Comparison of ENCODE assay signal across 9 mouse cellular contexts in the genomic region with DNA sequence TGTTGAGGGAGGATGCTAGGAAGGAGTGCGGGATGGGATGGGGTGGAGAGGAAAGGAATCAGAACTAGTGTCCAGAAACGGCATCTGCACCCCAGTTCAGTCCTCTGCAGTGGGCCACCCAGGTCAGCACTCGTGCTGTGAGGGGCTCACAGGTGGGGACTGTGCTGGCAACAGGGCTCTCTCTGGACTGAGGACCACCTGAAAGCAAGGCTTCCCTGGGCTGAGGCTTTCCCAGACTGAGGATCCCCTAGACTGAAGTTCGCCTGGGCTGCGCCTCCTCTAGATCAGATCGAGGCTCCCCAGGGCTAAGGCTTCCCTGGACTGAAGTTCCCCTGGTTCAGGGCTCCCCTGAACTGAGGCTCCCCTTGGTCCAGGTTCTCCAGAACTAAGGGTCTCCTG. TPM values are rescaled to one million over a fixed set of nuclear protein-coding genes. Genes with fewer than 3 reads are reported as not detected.
DNase-seq lines count a peak whose midpoint lies in the region.
"Had no signal": no experiment of that assay in that cellular context is flagged by ENCODE, and none has a peak within 500 bp of the region (broad histone marks: within the 10 kb centered on the region; RNA-seq: fewer than 3 reads in every experiment).

No protein-coding gene starts in this region.

- H3K9me3 ChIP-seq in midbrain, embryonic 10.5 days (replicated peaks) = no peaks in the 10 kb centered on the region

- 2% methylated on average over 6 of the region's 6 CpGs for WGBS in midbrain, embryonic 10.5 days

- peak; percentile 28 for DNase-seq in embryo, embryonic 10.5 days (ENCODE audit: low spot score)
- DNase-seq in embryo, embryonic 10 days (ENCODE audit: low spot score) = no peak
- DNase-seq in retina, embryonic 14.5 days (ENCODE audit: low spot score) = peak; percentile 16
- DNase-seq in retina, postnatal 1 day = no peak
- DNase-seq in midbrain, embryonic 10.5 days (ENCODE audit: low spot score) = peak; percentile 39
- DNase-seq in right cerebral cortex, postnatal 25 days = no peak
- DNase-seq in ovary, postnatal 36 days (ENCODE audit: low spot score) = no peak
- no peak for DNase-seq in right cerebral cortex, adult 2 months (ENCODE audit: low spot score in 2 of 2)

- H3K4me3 ChIP-seq in midbrain, embryonic 10.5 days = peak overlapping the region; percentile 54

- H3K4me1 ChIP-seq in midbrain, embryonic 10.5 days = peaks cover 35% of the 10 kb centered on the region

- peak overlapping the region; percentile 63 for H3K27ac ChIP-seq in midbrain, embryonic 10.5 days (replicated peaks)

- H3K36me3 ChIP-seq in midbrain, embryonic 10.5 days = no peaks in the 10 kb centered on the region

- peaks cover 94% of the 10 kb centered on the region for H3K27me3 ChIP-seq in midbrain, embryonic 10.5 days (ENCODE audit: low read depth, poor library complexity, severe bottlenecking)

RNA-seq across cellular contexts. Expression of gene Dbx2, which starts 1.9 kb away (rescaled TPM):
- 3.2 and 3.6 TPM in 2 replicates for polyA plus RNA-seq in midbrain, embryonic 10.5 days (2016; fragmentation: Nextera tagmentation; extraction: Ambion mirVana)
- polyA plus RNA-seq: lung, embryonic 16.5 days had no signal

Comparison
In these comparisons a context has a peak if more than half of its experiments do, and no peak if none do; other contexts are left out.
1. DNase-seq: peak in embryo, embryonic 10.5 days (single experiment), retina, embryonic 14.5 days (single experiment) and midbrain, embryonic 10.5 days (single experiment); none in embryo, embryonic 10 days (single experiment), retina, postnatal 1 day (single experiment), right cerebral cortex, postnatal 25 days (single experiment), ovary, postnatal 36 days (single experiment) and right cerebral cortex, adult 2 months (0 of 2).